Mouse (Mus musculus) kidney, adult 2 months (tissue): ENCODE measurements around the gene Atmin. TPM values are rescaled to one million over a fixed set of nuclear protein-coding genes. Genes with fewer than 3 reads are reported as not detected.
A peak's percentile ranks its signal among the peaks of the same experiment; 100 is the strongest.

Experiments used
- DNase-seq: peaks from one replicate; pipeline ENCODE4 v3.0.0; 2021
- H3K27ac ChIP-seq: fragments of 200-500 bp; 2 replicates; pipeline ENCODE4 v1.5.1; 2012; ENCODE audit warnings: low read depth, low read length, control low read depth, inconsistent platforms; ENCODE audit not compliant: insufficient read depth
- H3K27me3 ChIP-seq: fragments of 200-500 bp; replicated peaks from 2 replicates; pipeline ENCODE4 v1.6.1; 2012; ENCODE audit warnings: mild to moderate bottlenecking, moderate library complexity, low read length, inconsistent platforms; ENCODE audit not compliant: control insufficient read depth, insufficient read depth
- H3K36me3 ChIP-seq: fragments of 200-500 bp; 2 replicates; pipeline ENCODE4 v1.6.1; 2012; ENCODE audit warnings: mild to moderate bottlenecking, moderate library complexity, low read length, inconsistent platforms; ENCODE audit not compliant: control insufficient read depth, insufficient read depth
- H3K4me1 ChIP-seq: fragments of 200-500 bp; 2 replicates; pipeline ENCODE4 v1.6.1; 2011; ENCODE audit warnings: low read length; ENCODE audit not compliant: control insufficient read depth, insufficient read depth
- H3K4me3 ChIP-seq: fragments of 200-500 bp; 2 replicates; pipeline ENCODE4 v1.5.1; 2011; ENCODE audit warnings: mild to moderate bottlenecking, low read depth, low read length, control low read depth; ENCODE audit not compliant: insufficient read depth
- CTCF ChIP-seq: fragments of 200-500 bp; conservative IDR thresholded peaks from 2 replicates; pipeline ENCODE4 v1.5.1; 2011; ENCODE audit warnings: low read depth, mild to moderate bottlenecking, control low read depth, low read length, moderate library complexity, mixed read lengths; ENCODE audit not compliant: insufficient read depth, insufficient read length
- POLR2A ChIP-seq: fragments of 200-500 bp; IDR thresholded peaks from one replicate; pipeline ENCODE4 v1.6.1; 2011; ENCODE audit warnings: low read depth, low read length, control low read depth
- WGBS: fragments of 180-500 bp; shearing (Covaris S2); methylation state at CpG from one replicate; pipeline ENCODE4 v1.1.7; 2018; 5-methylcytosine and 5-hydroxymethylcytosine counted together
- polyA plus RNA-seq: library from polyadenylated mRNA; depleted of rRNA; stranded (reverse); fragments of >200 nt; gene quantifications from 2 replicates; pipeline ENCODE4 v1.2.3, GENCODE M21; 2012

Atmin gene
- polyA plus RNA-seq, 1 experiment, result 15.9 TPM

DNA sequence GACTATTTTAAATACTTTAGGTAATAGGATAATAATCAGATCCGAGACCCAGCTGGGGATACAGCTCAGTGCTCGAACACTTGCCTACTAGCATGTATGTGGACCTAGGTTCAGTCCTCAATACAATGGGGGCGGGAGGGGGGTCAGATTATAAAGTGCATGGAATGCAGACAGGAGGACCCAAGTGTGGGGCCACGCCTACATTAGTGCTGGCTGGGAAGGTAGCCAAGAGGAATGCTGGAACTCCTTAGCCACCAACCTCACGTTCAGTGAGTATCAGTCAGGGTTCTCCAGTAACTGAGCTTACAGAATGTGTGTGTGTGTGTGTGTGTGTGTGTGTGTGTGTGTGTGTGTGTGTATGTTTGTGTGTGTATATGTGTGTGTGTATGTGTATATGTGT lies 8.2 kb downstream of the Atmin start:
- 21% methylated on average over 5 of the region's 5 CpGs for WGBS

DNA sequence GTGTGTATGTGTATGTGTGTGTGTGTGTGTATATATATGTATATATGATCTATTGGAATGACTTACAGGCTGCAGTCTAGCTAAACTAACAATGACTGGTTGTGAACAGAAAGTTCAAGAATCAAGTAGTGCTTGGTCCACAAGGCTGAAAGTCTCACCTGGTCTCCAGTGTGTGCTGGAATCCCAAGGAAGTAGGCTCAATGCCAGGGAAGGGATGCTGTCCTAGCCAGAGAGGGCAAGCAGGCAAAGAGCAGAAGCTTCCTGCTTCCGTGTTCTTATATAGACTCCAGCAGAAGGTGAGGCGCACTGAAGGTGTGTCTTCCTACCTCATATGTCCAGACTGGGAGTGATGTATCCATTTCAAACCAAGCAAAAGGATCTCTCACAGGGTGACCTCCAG lies 8.6 kb downstream of the Atmin start:
- H3K4me1 ChIP-seq, result peaks cover 3% of the 10 kb centered on the region; the same call in 1 of the 2 replicates
- TF ChIP-seq CTCF (no peak), POLR2A (no peak)
- peak; percentile 48 for DNase-seq
- H3K36me3 ChIP-seq, result no peaks in the 10 kb centered on the region
- H3K27me3 ChIP-seq, result no peaks in the 10 kb centered on the region
- H3K4me3 ChIP-seq, result no peak overlapping the region
- H3K27ac ChIP-seq, result no peak overlapping the region
- WGBS, result 47% methylated on average over 2 of the region's 2 CpGs

More for the DNA sequence above, 8.2 kb downstream of the Atmin start:
- H3K4me3 ChIP-seq, result no peak overlapping the region
- no peak for TF ChIP-seq CTCF
- TF ChIP-seq POLR2A, result no peak
- no peaks in the 10 kb centered on the region for H3K27me3 ChIP-seq
- no peak overlapping the region for H3K27ac ChIP-seq
- no peaks in the 10 kb centered on the region for H3K36me3 ChIP-seq
- peaks cover 3% of the 10 kb centered on the region; the same call in 1 of the 2 replicates for H3K4me1 ChIP-seq
- DNase-seq, result peak; percentile 59

DNA sequence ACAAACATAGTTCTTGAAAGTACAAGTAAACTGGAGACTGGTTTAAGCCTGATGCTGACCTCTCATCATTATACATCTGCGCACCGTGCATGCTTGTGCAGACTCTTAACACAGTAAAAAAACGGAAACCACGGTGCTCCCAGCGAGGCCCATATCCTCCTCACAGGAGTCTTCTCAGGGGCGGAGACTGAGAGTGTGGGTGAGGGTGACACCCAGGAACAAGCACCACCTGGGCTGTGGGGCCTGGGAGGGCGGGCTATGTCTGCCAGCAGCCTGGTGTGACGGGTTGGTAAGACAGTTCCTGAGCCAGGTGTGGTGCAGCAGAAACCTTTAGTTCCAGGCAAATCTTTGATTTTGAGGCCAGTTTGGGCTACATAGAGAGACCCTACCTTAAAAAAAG lies 9.2 kb downstream of the Atmin start:
- TF ChIP-seq POLR2A (no peak), CTCF (no peak)

DNA sequence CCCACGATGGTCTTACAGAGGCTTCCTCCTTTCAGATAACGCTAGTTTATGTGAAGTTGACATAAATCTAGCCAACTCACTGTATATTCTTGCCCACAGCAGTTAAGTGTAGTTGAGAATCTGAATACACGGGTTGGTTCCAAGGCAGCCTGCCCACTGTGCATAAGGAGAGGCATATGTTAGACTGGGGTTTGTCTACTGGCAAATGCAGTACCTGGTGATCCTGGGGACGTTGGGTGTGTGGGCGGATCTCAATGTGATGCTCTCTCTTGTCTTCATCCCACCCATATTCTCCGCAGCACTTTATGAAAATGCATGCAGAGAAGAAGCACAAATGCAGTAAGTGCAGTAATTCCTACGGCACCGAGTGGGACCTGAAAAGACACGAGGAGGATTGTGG lies 11.2 kb downstream of the Atmin start:
- no peak overlapping the region for H3K27ac ChIP-seq
- H3K27me3 ChIP-seq, result no peaks in the 10 kb centered on the region
- TF ChIP-seq CTCF (no peak), POLR2A (no peak)
- no peak for DNase-seq
- H3K36me3 ChIP-seq, result no peaks in the 10 kb centered on the region
- WGBS, result 91% methylated on average over 9 of the region's 9 CpGs
- no peak overlapping the region for H3K4me3 ChIP-seq
- peaks cover 3% of the 10 kb centered on the region; the same call in 1 of the 2 replicates for H3K4me1 ChIP-seq

More for the DNA sequence above, 9.2 kb downstream of the Atmin start:
- Histone ChIP-seq H3K27me3 (no peaks in the 10 kb centered on the region), H3K36me3 (no peaks in the 10 kb centered on the region), H3K27ac (no peak overlapping the region), H3K4me3 (no peak overlapping the region), H3K4me1 (peaks cover 3% of the 10 kb centered on the region; the same call in 1 of the 2 replicates)
- no peak for DNase-seq
- WGBS, result 90% methylated on average over 8 of the region's 8 CpGs

DNA sequence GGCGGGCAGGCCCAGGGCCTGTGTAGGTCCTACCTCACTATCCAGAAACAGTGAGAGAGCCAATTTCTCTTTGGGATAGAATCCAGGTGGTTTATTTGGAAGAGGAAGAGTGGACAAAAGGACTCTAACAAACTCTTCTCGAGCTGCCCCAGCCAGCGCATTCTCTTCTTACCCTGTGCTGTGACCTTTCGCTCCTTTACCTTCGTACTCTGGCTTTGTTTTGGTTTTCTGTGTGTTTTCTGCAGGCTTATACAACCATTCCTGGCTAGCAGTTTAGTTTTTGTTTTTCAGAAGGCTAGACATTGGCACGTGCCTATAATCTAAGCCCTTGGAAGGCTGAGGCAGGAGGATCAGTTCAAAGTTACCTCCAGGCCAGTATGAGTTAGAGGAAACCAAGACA lies 26.3 kb downstream of the Atmin start:
- WGBS, result 62% methylated on average over 6 of the region's 6 CpGs
- Histone ChIP-seq H3K4me3 (no peak overlapping the region), H3K27ac (peak overlapping the region; percentile 65; the same call in 1 of the 2 replicates), H3K27me3 (no peaks in the 10 kb centered on the region), H3K36me3 (no peaks in the 10 kb centered on the region), H3K4me1 (0 out of 2 replicates have a peak, but pooled peaks cover 3% of the 10 kb centered on the region)
- DNase-seq, result peak; percentile 83
- TF ChIP-seq CTCF (no peak), POLR2A (no peak)

DNA sequence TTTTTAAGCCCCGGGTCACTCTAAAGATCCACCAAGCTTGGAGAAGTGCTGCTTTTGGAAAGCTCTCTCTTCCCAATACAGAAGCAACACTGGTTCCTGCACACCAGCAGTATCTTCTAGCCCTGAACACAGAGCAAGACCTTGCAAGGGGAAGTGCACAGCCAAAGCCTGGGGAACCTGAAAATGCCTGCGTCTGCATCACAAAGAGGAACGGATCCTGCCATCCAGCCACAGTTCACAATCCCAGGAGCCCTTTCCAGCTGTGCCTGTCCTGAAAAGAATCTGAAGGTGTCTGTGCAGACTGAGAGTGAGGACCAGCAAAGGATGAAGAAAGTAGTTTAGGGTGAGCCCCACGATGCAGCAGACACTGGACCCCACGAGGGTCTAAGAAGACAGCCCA lies 31.9 kb downstream of the Atmin start:
- DNase-seq, result no peak
- no peak overlapping the region for H3K27ac ChIP-seq

DNA sequence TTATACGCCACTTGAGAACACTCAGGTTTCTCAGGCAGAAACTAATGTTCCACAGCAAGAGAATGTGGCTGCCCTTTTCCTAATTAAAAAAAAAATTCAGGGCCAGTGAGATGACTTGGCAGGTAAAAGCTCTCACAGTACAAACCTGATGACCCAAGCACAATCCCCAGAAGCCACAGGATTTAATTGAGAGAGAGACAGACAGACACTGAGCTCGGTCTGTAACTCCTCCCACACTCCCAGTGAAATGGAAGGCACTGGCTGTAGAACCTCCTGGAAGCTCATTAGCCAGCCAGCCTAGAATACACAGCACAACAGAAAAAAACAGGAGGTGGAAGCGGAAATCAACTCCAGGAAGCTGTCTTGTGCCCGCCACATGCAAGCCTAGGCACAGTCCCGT lies 32.4 kb downstream of the Atmin start:
- no peak for TF ChIP-seq CTCF
- TF ChIP-seq POLR2A, result no peak
- WGBS, result 30% methylated on average over 5 of the region's 5 CpGs

More for the DNA sequence above, 31.9 kb downstream of the Atmin start:
- H3K4me1 ChIP-seq, result peaks cover 18% of the 10 kb centered on the region; the same call in 1 of the 2 replicates
- H3K4me3 ChIP-seq, result no peak overlapping the region
- no peaks in the 10 kb centered on the region for H3K27me3 ChIP-seq
- no peaks in the 10 kb centered on the region for H3K36me3 ChIP-seq
- TF ChIP-seq CTCF (no peak), POLR2A (no peak)
- 34% methylated on average over 5 of the region's 5 CpGs for WGBS

More for the DNA sequence above, 32.4 kb downstream of the Atmin start:
- Histone ChIP-seq H3K4me3 (no peak overlapping the region), H3K27ac (no peak overlapping the region), H3K4me1 (peaks cover 18% of the 10 kb centered on the region; the same call in 1 of the 2 replicates), H3K27me3 (no peaks in the 10 kb centered on the region), H3K36me3 (no peaks in the 10 kb centered on the region)
- DNase-seq, result peak; percentile 75
